Mouse (Mus musculus) gastrocnemius, adult 2 months (tissue): ENCODE data around the gene Optc. TPM values are rescaled to one million over a fixed set of nuclear protein-coding genes. Genes with fewer than 3 reads are reported as not detected.
A peak's percentile ranks its signal among the peaks of the same experiment; 100 is the strongest.

ENCODE experiments used
- DNase-seq: peaks from one replicate; pipeline ENCODE4 v3.0.0; 2022
- H3K27ac ChIP-seq: fragments of 200-600 bp; 2 replicates; pipeline ENCODE4 v1.8.1; 2022; ENCODE audit warnings: mild to moderate bottlenecking
- H3K4me3 ChIP-seq: fragments of 200-600 bp; 2 replicates; pipeline ENCODE4 v1.8.1; 2022; ENCODE audit warnings: mild to moderate bottlenecking, moderate library complexity
- CTCF ChIP-seq: fragments of 200-600 bp; IDR thresholded peaks from 2 replicates; pipeline ENCODE4 v1.8.1; 2022; ENCODE audit warnings: antibody characterized with exemption, mild to moderate bottlenecking, moderate library complexity
- intact Hi-C: fragments of 180-260 bp; cut with DNase I; formaldehyde crosslinking; loops from one replicate; pipeline ENCODE4 v1.15.1; 2025
- total RNA-seq, 2 experiments: library from RNA; stranded (reverse); gene quantifications; 2 replicates each; pipeline ENCODE4 v1.2.3; 2021

Optc gene
- total RNA-seq, 2 experiments from 2014 or later = 0.13 TPM; not detected in 1

GRCm38 (mm10) chr1:133933301-133934195, 25.7 kb upstream of the Optc start:
- no peak for DNase-seq
- no peak for TF ChIP-seq CTCF
- Histone ChIP-seq H3K27ac (peak overlapping the region; percentile 68), H3K4me3 (no peak overlapping the region)
- intact Hi-C loops = no loop called here

- intact Hi-C loops = no loop called here
- no peak for DNase-seq
- Histone ChIP-seq H3K4me3 (no peak overlapping the region), H3K27ac (no peak overlapping the region)
- no peak for TF ChIP-seq CTCF
Observed at GRCm38 (mm10) chr1:133929980-133930379, 22.2 kb upstream of the Optc start.

- DNase-seq = no peak
- H3K4me3 ChIP-seq = no peak overlapping the region
- no peak for TF ChIP-seq CTCF
- H3K27ac ChIP-seq = no peak overlapping the region
- intact Hi-C loops = no loop called here
Observed at GRCm38 (mm10) chr1:133925223-133925622, 17.4 kb upstream of the Optc start.

GRCm38 (mm10) chr1:133924141-133924875, 16.5 kb upstream of the Optc start:
- TF ChIP-seq CTCF = no peak; the same call in 1 of the 2 replicates
- H3K27ac ChIP-seq = no peak overlapping the region
- no peak overlapping the region for H3K4me3 ChIP-seq
- no peak for DNase-seq
- intact Hi-C loops = no loop called here

GRCm38 (mm10) chr1:133923071-133923470, 15.3 kb upstream of the Optc start:
- no peak for TF ChIP-seq CTCF
- intact Hi-C loops = no loop called here
- no peak for DNase-seq
- Histone ChIP-seq H3K4me3 (no peak overlapping the region), H3K27ac (no peak overlapping the region)

- Histone ChIP-seq H3K4me3 (peak within 1 kb of the TSS; percentile 72), H3K27ac (peak within 1 kb of the TSS; percentile 87)
- intact Hi-C loops = no loop called here
- TF ChIP-seq CTCF = no peak
- peak; percentile 75 for DNase-seq
Observed at GRCm38 (mm10) chr1:133921304-133921751, 13.5 kb upstream of the Optc start, which contains the start of gene Prelp. TSS of gene Prelp (minus strand) at chr1:133921414.

- intact Hi-C loops = no loop called here
- H3K4me3 ChIP-seq = peak overlapping the region; percentile 72
- no peak for DNase-seq
- TF ChIP-seq CTCF = no peak
- H3K27ac ChIP-seq = peak overlapping the region; percentile 87
Observed at GRCm38 (mm10) chr1:133920876-133921275, 13.1 kb upstream of the Optc start.

- DNase-seq = no peak
- intact Hi-C loops = no loop called here
- TF ChIP-seq CTCF = no peak
- H3K4me3 ChIP-seq = peak overlapping the region; percentile 72
- H3K27ac ChIP-seq = peak overlapping the region; percentile 87
Observed at GRCm38 (mm10) chr1:133920401-133920800, 12.6 kb upstream of the Optc start.

GRCm38 (mm10) chr1:133918088-133918470, 10.3 kb upstream of the Optc start:
- TF ChIP-seq CTCF = no peak
- intact Hi-C loops = no loop called here
- H3K4me3 ChIP-seq = peak overlapping the region; percentile 72
- DNase-seq = no peak
- H3K27ac ChIP-seq = peak overlapping the region; percentile 87

GRCm38 (mm10) chr1:133917456-133918087, 9.8 kb upstream of the Optc start:
- H3K27ac ChIP-seq = peak overlapping the region; percentile 87
- DNase-seq = peak; percentile 75
- peak overlapping the region; percentile 72 for H3K4me3 ChIP-seq
- TF ChIP-seq CTCF = no peak
- intact Hi-C loops = no loop called here

- peak; percentile 82 for DNase-seq
- Histone ChIP-seq H3K4me3 (peak overlapping the region; percentile 72), H3K27ac (peak overlapping the region; percentile 87)
- no peak for TF ChIP-seq CTCF
- intact Hi-C loops = no loop called here
Observed at GRCm38 (mm10) chr1:133915723-133916355, 8.0 kb upstream of the Optc start.

- no peak for DNase-seq
- intact Hi-C loops = no loop called here
- TF ChIP-seq CTCF = no peak
- Histone ChIP-seq H3K27ac (no peak overlapping the region; the same call in 1 of the 2 replicates), H3K4me3 (no peak overlapping the region)
Observed at GRCm38 (mm10) chr1:133915115-133915514, 7.3 kb upstream of the Optc start.
